Mouse (Mus musculus) mouse trophoblast stem cell (cell line): ENCODE results near the gene Klk15.
"Not testable (repeated sequence)": the region's sequence is repeated elsewhere in the genome, so short reads cannot be mapped to it uniquely, and the experiment has no call there.

Source experiments
- in situ Hi-C, 2 experiments: fragments of 300-500 bp; cut with MseI, MboI; formaldehyde crosslinking; loops; 2 replicates in 1 of 2; 3 replicates in 1 of 2; pipeline ENCODE4 v1.15.1; 2025

Klk15 gene

GRCm38 (mm10) chr7:43933440-43933839, at the start of gene Klk15:
Klk15 (plus strand) TSS chr7:43933740.
- in situ Hi-C loops = no loop called here

GRCm38 (mm10) chr7:43891365-43891764, 42.2 kb upstream of the Klk15 start:
- in situ Hi-C loops = loop anchor here in 1 of 2 experiments (10.0 kb wide), 2 partner anchors 107 to 207 kb away; partner anchors contain the start of gene Klk10

GRCm38 (mm10) chr7:43891788-43892187, 41.8 kb upstream of the Klk15 start:
- in situ Hi-C loops = loop anchor here in 1 of 2 experiments (10.0 kb wide), 2 partner anchors 107 to 207 kb away; partner anchors contain the start of gene Klk10

- in situ Hi-C loops = loop anchor here in 1 of 2 experiments (10.0 kb wide), 2 partner anchors 110 to 210 kb away; partner anchors contain the start of gene Klk10
Observed at GRCm38 (mm10) chr7:43894836-43895235, 38.7 kb upstream of the Klk15 start.

GRCm38 (mm10) chr7:43914821-43915220, 18.7 kb upstream of the Klk15 start:
- in situ Hi-C loops = no loop called here

- in situ Hi-C loops = no loop called here
Observed at GRCm38 (mm10) chr7:43918426-43918825, 15.1 kb upstream of the Klk15 start.

GRCm38 (mm10) chr7:43918871-43919270, 14.7 kb upstream of the Klk15 start:
- in situ Hi-C loops = no loop called here

GRCm38 (mm10) chr7:43919559-43920451, 13.7 kb upstream of the Klk15 start:
- in situ Hi-C loops = no loop called here

- in situ Hi-C loops = no loop called here
Observed at GRCm38 (mm10) chr7:43920582-43920981, 13.0 kb upstream of the Klk15 start.

GRCm38 (mm10) chr7:43921087-43921486, 12.5 kb upstream of the Klk15 start:
- in situ Hi-C loops = no loop called here

GRCm38 (mm10) chr7:43921941-43922340, 11.6 kb upstream of the Klk15 start:
- in situ Hi-C loops = no loop called here

GRCm38 (mm10) chr7:43925985-43926384, 7.6 kb upstream of the Klk15 start:
- in situ Hi-C loops = no loop called here

GRCm38 (mm10) chr7:43928521-43928920, 5.0 kb upstream of the Klk15 start:
- in situ Hi-C loops = no loop called here

- in situ Hi-C loops = no loop called here
Observed at GRCm38 (mm10) chr7:43932337-43932736, 1.2 kb upstream of the Klk15 start.

- in situ Hi-C loops = no loop called here
Observed at GRCm38 (mm10) chr7:43934747-43935146, 1.2 kb downstream of the Klk15 start.

- in situ Hi-C loops = no loop called here
Observed at GRCm38 (mm10) chr7:43936551-43936950, 3.0 kb downstream of the Klk15 start.

- in situ Hi-C loops = not testable (repeated sequence)
Observed at GRCm38 (mm10) chr7:43942293-43942692, 8.8 kb downstream of the Klk15 start.

- in situ Hi-C loops = no loop called here
Observed at GRCm38 (mm10) chr7:43944727-43945264, 11.3 kb downstream of the Klk15 start.

GRCm38 (mm10) chr7:43950364-43950763, 16.8 kb downstream of the Klk15 start, which contains the start of gene Klk1b8:
Klk1b8 (plus strand) TSS chr7:43950664.
- in situ Hi-C loops = no loop called here

- in situ Hi-C loops = no loop called here
Observed at GRCm38 (mm10) chr7:43952703-43953102, 19.2 kb downstream of the Klk15 start.

GRCm38 (mm10) chr7:43966451-43966850, 32.9 kb downstream of the Klk15 start, which contains the start of gene Klk1b1:
Klk1b1 (plus strand) TSS chr7:43966751.
- in situ Hi-C loops = no loop called here

- in situ Hi-C loops = no loop called here
Observed at GRCm38 (mm10) chr7:43967058-43967457, 33.5 kb downstream of the Klk15 start.

- in situ Hi-C loops = no loop called here
Observed at GRCm38 (mm10) chr7:43967612-43968011, 34.1 kb downstream of the Klk15 start.
